Mouse (Mus musculus): ENCODE data around the gene Tlk1. TPM values are rescaled to one million over a fixed set of nuclear protein-coding genes. Genes with fewer than 3 reads are reported as not detected.
"Not testable (repeated sequence)": the region's sequence is repeated elsewhere in the genome, so short reads cannot be mapped to it uniquely, and the experiment has no call there.

The Tlk1 gene
- polyA plus RNA-seq, 1 experiment from 2014 or later: 18.0 TPM

GRCm38 (mm10) chr2:70813608-70814007 lies 11.9 kb downstream of the Tlk1 start:
- Histone ChIP-seq H3K4me1 (peaks cover 46% of the 10 kb centered on the region), H3K36me3 (no peaks in the 10 kb centered on the region), H3K4me2 (no peak overlapping the region), H3K9me3 (no peaks in the 10 kb centered on the region), H3K27me3 (replicated peaks) (no peaks in the 10 kb centered on the region), H3K9ac (no peak overlapping the region), H3K27ac (replicated peaks) (no peak overlapping the region), H3K4me3 (no peak overlapping the region)
- 74% methylated on average over 4 of the region's 4 CpGs for WGBS
- no peak for ATAC-seq (ENCODE audit: extremely low read depth, insufficient number of reproducible peaks, low FRiP score, low TSS enrichment)

- Histone ChIP-seq H3K4me2 (no peak overlapping the region), H3K27me3 (replicated peaks) (no peaks in the 10 kb centered on the region), H3K9ac (no peak overlapping the region), H3K4me1 (peaks cover 34% of the 10 kb centered on the region), H3K4me3 (no peak overlapping the region), H3K27ac (replicated peaks) (no peak overlapping the region), H3K36me3 (no peaks in the 10 kb centered on the region), H3K9me3 (no peaks in the 10 kb centered on the region)
- 78% methylated on average over 3 of the region's 3 CpGs for WGBS
- ATAC-seq (ENCODE audit: extremely low read depth, insufficient number of reproducible peaks, low FRiP score, low TSS enrichment): no peak
Observed at GRCm38 (mm10) chr2:70811476-70811875, 14.1 kb downstream of the Tlk1 start.

GRCm38 (mm10) chr2:70809921-70810320 lies 15.6 kb downstream of the Tlk1 start:
- Histone ChIP-seq H3K9ac (no peak overlapping the region), H3K36me3 (peaks cover 13% of the 10 kb centered on the region), H3K4me2 (no peak overlapping the region), H3K27me3 (replicated peaks) (no peaks in the 10 kb centered on the region), H3K27ac (replicated peaks) (no peak overlapping the region), H3K4me3 (no peak overlapping the region), H3K4me1 (peaks cover 31% of the 10 kb centered on the region), H3K9me3 (no peaks in the 10 kb centered on the region)
- ATAC-seq (ENCODE audit: extremely low read depth, insufficient number of reproducible peaks, low FRiP score, low TSS enrichment): no peak
- 82% methylated on average over 3 of the region's 3 CpGs for WGBS

GRCm38 (mm10) chr2:70808681-70809080 lies 16.8 kb downstream of the Tlk1 start:
- Histone ChIP-seq H3K27me3 (replicated peaks) (no peaks in the 10 kb centered on the region), H3K36me3 (peaks cover 18% of the 10 kb centered on the region), H3K4me1 (peaks cover 28% of the 10 kb centered on the region), H3K4me2 (no peak overlapping the region), H3K9me3 (no peaks in the 10 kb centered on the region), H3K9ac (no peak overlapping the region), H3K4me3 (no peak overlapping the region), H3K27ac (replicated peaks) (peak overlapping the region; percentile 13)
- ATAC-seq (ENCODE audit: extremely low read depth, insufficient number of reproducible peaks, low FRiP score, low TSS enrichment): no peak

- not testable (repeated sequence) for H3K9me3 ChIP-seq; ATAC-seq (ENCODE audit: extremely low read depth, insufficient number of reproducible peaks, low FRiP score, low TSS enrichment); H3K27me3 ChIP-seq (replicated peaks); H3K4me2 ChIP-seq; H3K9ac ChIP-seq; H3K27ac ChIP-seq (replicated peaks); H3K4me3 ChIP-seq
- H3K4me1 ChIP-seq: peaks cover 28% of the 10 kb centered on the region
- 76% methylated on average over 3 of the region's 3 CpGs for WGBS
- peaks cover 18% of the 10 kb centered on the region for H3K36me3 ChIP-seq
Observed at GRCm38 (mm10) chr2:70807678-70808077, 17.9 kb downstream of the Tlk1 start.

- H3K4me1 ChIP-seq: peaks cover 34% of the 10 kb centered on the region
- H3K27ac ChIP-seq (replicated peaks): no peak overlapping the region
- no peak for ATAC-seq (ENCODE audit: extremely low read depth, insufficient number of reproducible peaks, low FRiP score, low TSS enrichment)
- no peak overlapping the region for H3K9ac ChIP-seq
- H3K4me3 ChIP-seq: no peak overlapping the region
- H3K36me3 ChIP-seq: peaks cover 18% of the 10 kb centered on the region
- no peaks in the 10 kb centered on the region for H3K27me3 ChIP-seq (replicated peaks)
- no peaks in the 10 kb centered on the region for H3K9me3 ChIP-seq
- 89% methylated on average over 5 of the region's 5 CpGs for WGBS
- H3K4me2 ChIP-seq: no peak overlapping the region
Observed at GRCm38 (mm10) chr2:70806020-70806419, 19.5 kb downstream of the Tlk1 start.

GRCm38 (mm10) chr2:70803696-70804095 lies 21.8 kb downstream of the Tlk1 start:
- peaks cover 18% of the 10 kb centered on the region for H3K36me3 ChIP-seq
- H3K27ac ChIP-seq (replicated peaks); H3K4me3 ChIP-seq; ATAC-seq (ENCODE audit: extremely low read depth, insufficient number of reproducible peaks, low FRiP score, low TSS enrichment); H3K9me3 ChIP-seq; H3K4me2 ChIP-seq; H3K9ac ChIP-seq; H3K27me3 ChIP-seq (replicated peaks): not testable (repeated sequence)
- WGBS: 87% methylated on average over 4 of the region's 4 CpGs
- peaks cover 42% of the 10 kb centered on the region for H3K4me1 ChIP-seq

- no peak for ATAC-seq (ENCODE audit: extremely low read depth, insufficient number of reproducible peaks, low FRiP score, low TSS enrichment)
- Histone ChIP-seq H3K9ac (no peak overlapping the region), H3K4me3 (no peak overlapping the region), H3K27ac (replicated peaks) (0 out of 2 replicates have a peak overlapping the region, but pooled peaks have one; percentile 13), H3K4me1 (peaks cover 45% of the 10 kb centered on the region), H3K9me3 (no peaks in the 10 kb centered on the region), H3K4me2 (no peak overlapping the region), H3K36me3 (peaks cover 18% of the 10 kb centered on the region), H3K27me3 (replicated peaks) (no peaks in the 10 kb centered on the region)
- WGBS: 41% methylated on average over 6 of the region's 6 CpGs
Observed at GRCm38 (mm10) chr2:70802658-70803057, 22.9 kb downstream of the Tlk1 start.

- H3K27ac ChIP-seq (replicated peaks): no peak overlapping the region
- ATAC-seq (ENCODE audit: extremely low read depth, insufficient number of reproducible peaks, low FRiP score, low TSS enrichment): no peak
- peaks cover 18% of the 10 kb centered on the region for H3K36me3 ChIP-seq
- no peaks in the 10 kb centered on the region for H3K27me3 ChIP-seq (replicated peaks)
- H3K9ac ChIP-seq: no peak overlapping the region
- peaks cover 45% of the 10 kb centered on the region for H3K4me1 ChIP-seq
- no peak overlapping the region for H3K4me2 ChIP-seq
- H3K4me3 ChIP-seq: no peak overlapping the region
- no peaks in the 10 kb centered on the region for H3K9me3 ChIP-seq
Observed at GRCm38 (mm10) chr2:70801543-70801942, 24.0 kb downstream of the Tlk1 start.

- Histone ChIP-seq H3K4me1 (peaks cover 45% of the 10 kb centered on the region), H3K4me2 (no peak overlapping the region), H3K27me3 (replicated peaks) (no peaks in the 10 kb centered on the region), H3K36me3 (peaks cover 8% of the 10 kb centered on the region), H3K9me3 (no peaks in the 10 kb centered on the region), H3K9ac (no peak overlapping the region), H3K4me3 (no peak overlapping the region), H3K27ac (replicated peaks) (no peak overlapping the region)
- ATAC-seq (ENCODE audit: extremely low read depth, insufficient number of reproducible peaks, low FRiP score, low TSS enrichment): no peak
- 87% methylated on average over 1 of the region's 1 CpGs for WGBS
Observed at GRCm38 (mm10) chr2:70800396-70800795, 25.1 kb downstream of the Tlk1 start.

GRCm38 (mm10) chr2:70793276-70793675 lies 32.3 kb downstream of the Tlk1 start:
- Histone ChIP-seq H3K36me3 (peaks cover 9% of the 10 kb centered on the region), H3K27me3 (replicated peaks) (no peaks in the 10 kb centered on the region), H3K9me3 (no peaks in the 10 kb centered on the region), H3K9ac (no peak overlapping the region), H3K27ac (replicated peaks) (no peak overlapping the region), H3K4me2 (no peak overlapping the region), H3K4me1 (peaks cover 34% of the 10 kb centered on the region), H3K4me3 (no peak overlapping the region)
- ATAC-seq (ENCODE audit: extremely low read depth, insufficient number of reproducible peaks, low FRiP score, low TSS enrichment): no peak
- 71% methylated on average over 4 of the region's 4 CpGs for WGBS

GRCm38 (mm10) chr2:70790246-70790645 lies 35.3 kb downstream of the Tlk1 start:
- Histone ChIP-seq H3K9me3 (no peaks in the 10 kb centered on the region), H3K27me3 (replicated peaks) (no peaks in the 10 kb centered on the region), H3K36me3 (peaks cover 13% of the 10 kb centered on the region), H3K4me3 (no peak overlapping the region), H3K27ac (replicated peaks) (no peak overlapping the region), H3K4me2 (no peak overlapping the region), H3K9ac (no peak overlapping the region), H3K4me1 (peaks cover 39% of the 10 kb centered on the region)
- no peak for ATAC-seq (ENCODE audit: extremely low read depth, insufficient number of reproducible peaks, low FRiP score, low TSS enrichment)
- 67% methylated on average over 2 of the region's 2 CpGs for WGBS
